Mouse (Mus musculus) kidney, postnatal 25 days (tissue): ENCODE measurements at regions not wholly inside any gene's neighbourhood (a gene's known extent, or its start where the extent isn't known, plus 50 kb on each side); places are given as distances from the start of the nearest gene placed in this dataset.
A peak's percentile ranks its signal among the peaks of the same experiment; 100 is the strongest.

ENCODE experiments used
- DNase-seq, 2 experiments: peaks; one replicate each; pipeline ENCODE4 v3.0.0; 2021; ENCODE audit warnings: mixed read lengths in 2 of 2

GRCm38 (mm10) chr9:57325962-57326361 is 63.5 kb upstream of the 1700017B05Rik start:
- DNase-seq, result no peak

GRCm38 (mm10) chr9:57319009-57319408 is 56.6 kb upstream of the 1700017B05Rik start:
- no peak for DNase-seq

GRCm38 (mm10) chr9:57317531-57318201 is 55.3 kb upstream of the 1700017B05Rik start:
- peak in 1 of 2 experiments; percentile 41 for DNase-seq

- no peak for DNase-seq
These were observed 52.7 kb upstream of the 1700017B05Rik start for GRCm38 (mm10) chr9:57315032-57315660.

- DNase-seq, result no peak
These were observed 51.5 kb upstream of the 1700017B05Rik start for GRCm38 (mm10) chr9:57313876-57314275.

GRCm38 (mm10) chr9:57312521-57312920 is 50.1 kb upstream of the 1700017B05Rik start:
- DNase-seq, result no peak
